Mouse (Mus musculus) cerebellum, postnatal 14 days (tissue): ENCODE results near the gene Otud7a.

Source experiments
- DNase-seq, 2 experiments: peaks; one replicate each; pipeline ENCODE4 v3.0.0; 2021; ENCODE audit warnings: mixed read lengths in 2 of 2

The Otud7a gene

DNA sequence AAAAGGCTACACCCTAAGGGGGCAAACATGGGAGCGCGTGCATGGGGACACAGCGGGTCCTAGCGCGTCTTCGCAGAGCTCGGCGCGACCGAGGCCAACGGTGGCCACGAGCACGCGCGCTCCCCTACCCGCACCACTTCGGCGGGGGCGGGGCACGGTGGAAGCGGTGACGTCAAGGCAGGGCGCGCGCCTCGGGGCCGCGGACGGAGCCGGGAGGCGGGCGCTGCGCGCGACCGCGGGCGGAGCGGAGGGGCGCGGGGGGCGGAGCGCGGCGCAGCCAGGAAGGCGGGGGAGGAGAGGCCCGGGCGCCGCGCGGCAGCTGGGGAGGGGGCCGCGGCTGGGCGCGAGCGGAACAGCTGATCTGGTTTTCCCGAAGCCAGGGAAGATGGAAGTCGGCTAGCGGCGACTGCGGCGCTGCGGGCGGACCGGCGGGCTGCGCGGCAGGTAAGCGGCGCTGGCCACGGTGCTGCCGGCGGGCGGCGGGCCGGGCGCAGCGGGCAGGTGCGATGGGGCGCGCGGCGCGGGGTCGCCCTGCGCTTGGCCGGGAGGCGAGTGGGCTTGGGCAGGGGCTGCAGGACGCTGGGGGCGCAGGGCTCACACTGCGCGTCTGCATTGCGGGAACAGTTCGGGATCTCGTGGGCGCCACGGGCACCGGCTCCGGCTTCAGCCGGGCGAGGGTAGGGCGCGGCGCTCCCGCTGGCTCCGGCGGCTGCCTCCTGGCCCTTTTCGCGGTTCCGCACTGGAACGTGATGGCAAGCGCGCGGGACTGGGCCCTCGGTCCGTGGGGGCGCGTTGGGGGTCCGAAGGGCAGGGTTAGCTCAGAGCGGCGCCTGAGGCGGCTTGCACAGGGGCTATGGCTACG, at the start of gene Otud7a:
Gene Otud7a, plus strand, starts transcription at position 268 of the 862 bp plus-strand sequence.
- DNase-seq = peak; percentile 96 to 99

DNA sequence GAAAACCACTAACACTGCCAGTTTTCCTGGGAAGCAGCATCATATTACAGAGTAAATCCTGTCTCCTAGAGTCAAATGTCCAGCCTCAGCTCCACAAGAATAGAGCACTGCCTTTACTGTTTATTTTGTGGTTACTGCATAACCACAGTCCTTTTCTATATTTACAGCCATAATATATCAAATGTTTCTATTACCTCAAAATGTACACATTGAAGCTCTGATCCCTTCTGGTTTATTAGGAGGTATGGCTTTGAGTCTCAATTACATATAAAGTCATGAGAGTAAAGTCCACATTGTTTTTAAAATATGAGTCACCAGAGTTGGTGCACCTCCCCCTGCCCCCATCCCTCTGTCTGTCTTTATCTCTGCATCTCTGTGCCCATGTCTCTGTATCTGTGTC, 38.6 kb upstream of the Otud7a start:
- no peak for DNase-seq

DNA sequence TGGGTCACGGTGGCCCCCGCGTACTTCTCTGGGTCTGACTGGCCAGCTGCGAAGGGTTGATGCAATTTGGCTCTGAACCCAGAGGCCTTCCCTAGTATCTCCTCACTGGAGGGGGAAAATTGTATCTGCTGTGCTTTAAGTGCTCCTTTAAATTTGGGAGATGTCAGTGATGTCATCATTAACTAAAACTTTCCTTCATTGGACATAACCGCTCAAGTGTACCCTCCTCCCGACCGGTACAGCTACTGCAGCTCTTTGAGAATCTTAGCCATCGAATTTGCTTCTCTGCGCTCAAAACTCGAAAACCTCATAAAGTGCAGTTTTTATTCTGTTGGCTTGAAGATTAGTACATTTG, 772 bp downstream of the Otud7a start:
- DNase-seq = no peak

DNA sequence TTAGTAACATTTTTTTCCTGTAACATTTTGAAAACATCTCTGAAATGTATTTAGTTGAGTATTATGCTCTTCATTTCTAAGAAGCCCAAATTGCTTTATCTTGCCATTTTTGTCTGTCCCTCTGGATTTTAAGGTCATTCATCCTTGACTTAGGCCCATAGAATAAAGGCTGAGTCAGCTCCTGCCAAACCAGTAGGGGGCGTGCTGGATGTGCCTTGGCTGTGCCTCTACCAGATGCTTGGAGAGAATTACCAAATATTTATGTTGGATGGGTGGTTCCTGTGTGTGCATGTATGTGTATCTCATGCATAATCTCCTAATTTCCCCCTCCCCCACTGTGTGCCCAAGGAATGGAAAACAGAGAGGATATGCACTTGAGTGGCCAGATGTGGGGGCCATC, 2.4 kb downstream of the Otud7a start:
- peak; percentile 23 to 34 for DNase-seq

DNA sequence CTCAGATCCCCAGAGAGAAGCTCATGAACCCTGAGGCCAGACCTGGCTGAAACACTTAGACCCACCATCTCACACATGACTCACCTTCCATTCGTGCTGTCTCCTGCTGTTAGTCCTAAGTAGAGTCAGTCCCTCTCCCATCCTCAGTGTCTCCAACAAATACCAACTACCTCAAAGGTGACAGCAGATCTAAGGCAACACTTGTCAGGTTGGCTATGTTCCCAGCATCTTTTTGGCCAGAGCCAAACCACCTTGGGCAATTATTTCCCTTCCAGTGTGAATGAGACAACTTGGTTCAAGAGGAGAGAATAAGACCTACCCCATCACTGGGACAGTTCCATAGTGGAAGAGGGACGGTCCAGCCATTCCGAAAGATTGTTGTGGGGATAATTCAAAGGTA, 10.7 kb downstream of the Otud7a start:
- no peak for DNase-seq

DNA sequence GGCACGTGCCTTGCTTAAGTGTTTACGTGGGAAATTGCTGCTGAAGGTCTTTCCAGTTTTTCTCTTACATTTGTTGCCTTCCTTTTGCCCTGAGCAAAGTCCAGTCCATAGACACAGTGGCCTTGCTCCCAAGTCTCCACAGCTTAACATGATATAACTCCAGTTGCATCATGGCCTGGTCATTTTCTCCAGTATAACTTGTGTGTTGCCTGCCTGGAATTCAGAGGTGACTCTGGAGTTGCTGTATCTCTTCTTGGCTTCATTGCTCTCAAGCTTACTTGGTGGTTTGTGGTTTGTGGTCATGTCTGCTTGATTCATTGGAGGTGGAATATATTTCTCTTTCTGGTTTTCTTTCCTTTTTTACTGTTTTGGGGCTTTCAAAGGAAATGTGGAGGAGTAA, 17.7 kb downstream of the Otud7a start:
- DNase-seq = no peak

DNA sequence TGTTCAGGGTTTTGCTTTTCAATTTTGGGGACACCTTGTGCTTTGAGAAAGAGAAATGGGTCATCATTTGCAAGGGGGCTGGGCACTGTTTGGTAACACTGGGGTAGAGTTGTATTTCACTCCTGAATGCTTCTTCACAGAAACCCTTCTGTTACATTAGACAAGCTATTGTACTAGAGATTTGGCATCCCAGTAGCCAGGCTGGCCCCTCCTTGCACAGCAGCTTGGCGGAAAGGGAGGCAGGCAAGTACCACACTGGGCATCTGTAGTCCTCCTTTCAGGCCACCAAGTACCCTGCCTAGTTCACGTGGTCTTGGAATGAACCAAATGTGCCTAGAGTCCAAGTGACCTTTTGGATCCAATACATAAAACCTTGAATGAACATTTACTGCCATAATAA, 18.1 kb downstream of the Otud7a start:
- no peak for DNase-seq

DNA sequence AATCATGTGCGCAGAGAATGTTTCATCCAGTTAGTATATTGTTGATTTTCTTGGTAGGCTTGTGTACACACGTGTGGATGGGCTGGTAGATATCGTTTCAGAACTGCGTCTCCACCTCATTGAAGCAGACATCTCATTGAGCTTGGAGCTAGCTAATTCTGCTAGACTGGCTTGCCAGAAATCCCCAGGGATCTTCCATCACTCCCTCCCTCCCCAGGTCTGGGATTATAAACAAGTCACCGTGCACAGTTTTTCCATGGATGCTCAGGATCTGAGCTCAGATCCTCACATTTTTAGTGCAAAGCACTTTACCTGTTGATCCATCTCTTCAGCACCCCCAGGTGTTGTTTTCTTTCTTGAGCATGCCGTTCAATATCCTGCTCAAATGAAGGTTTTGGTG, 22.2 kb downstream of the Otud7a start:
- DNase-seq = peak in 1 of 2 experiments; percentile 15

DNA sequence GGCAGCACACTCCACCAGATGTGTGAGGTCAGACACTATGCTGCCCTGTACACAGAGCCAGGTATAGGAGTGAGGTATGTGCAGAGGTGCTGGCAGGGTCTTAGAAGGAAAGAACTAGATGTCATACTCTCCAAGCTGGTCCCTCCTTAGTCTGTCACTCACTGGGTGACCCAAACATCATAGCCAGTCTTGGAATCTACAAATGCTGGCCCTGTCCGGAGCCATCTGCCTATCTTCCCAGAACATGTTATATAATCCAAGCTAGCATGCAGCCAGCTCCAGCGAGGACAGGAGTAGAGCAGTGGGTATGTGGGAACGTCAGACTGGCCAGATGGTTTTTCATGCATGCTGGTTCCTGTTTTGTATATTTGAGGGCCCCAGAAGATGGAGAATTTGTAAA, 23.7 kb downstream of the Otud7a start:
- peak; percentile 52 to 71 for DNase-seq

DNA sequence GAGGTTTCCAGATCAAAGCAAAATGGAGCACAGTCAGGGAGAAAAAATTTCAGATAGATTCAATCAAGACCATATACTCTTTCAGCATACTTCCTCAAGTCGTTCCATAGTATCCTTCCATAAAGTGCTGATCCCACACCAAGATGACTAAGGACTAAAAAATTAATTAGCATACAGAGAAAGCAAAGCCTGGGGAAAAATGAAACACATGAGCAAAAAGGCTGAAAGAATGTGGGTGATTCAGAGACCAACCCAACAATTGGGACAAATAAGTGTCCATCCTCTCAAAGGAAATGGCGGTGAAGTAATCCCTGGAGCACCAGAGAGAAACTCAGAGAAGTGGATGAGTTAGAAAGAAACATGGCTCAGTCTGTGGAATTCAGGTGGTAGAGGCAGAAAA, 38.5 kb downstream of the Otud7a start:
- no peak for DNase-seq

DNA sequence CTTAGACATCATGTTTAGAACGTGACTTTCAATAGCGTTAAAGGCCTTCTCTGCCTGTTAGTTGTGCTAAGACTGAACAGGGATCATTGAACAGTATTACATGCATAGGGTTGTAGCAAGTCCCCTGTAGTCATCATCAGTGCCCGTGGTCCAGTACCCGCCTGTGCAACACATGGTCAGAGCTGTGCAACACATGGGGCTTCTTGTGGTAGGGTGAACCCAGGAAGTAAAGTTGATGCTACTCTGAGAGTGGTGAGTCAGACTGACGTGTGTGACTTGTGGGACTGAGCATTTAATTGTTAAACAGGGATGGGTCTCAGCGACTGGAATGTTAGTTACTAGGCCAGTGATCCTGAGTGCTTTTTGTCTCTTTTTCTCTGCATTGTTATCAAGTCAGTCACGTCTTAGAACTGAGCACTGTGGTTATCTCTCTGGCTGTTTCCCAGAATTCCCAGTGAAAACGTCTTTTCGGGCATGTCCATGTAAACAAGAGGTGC, 52.5 kb downstream of the Otud7a start:
- DNase-seq = no peak

DNA sequence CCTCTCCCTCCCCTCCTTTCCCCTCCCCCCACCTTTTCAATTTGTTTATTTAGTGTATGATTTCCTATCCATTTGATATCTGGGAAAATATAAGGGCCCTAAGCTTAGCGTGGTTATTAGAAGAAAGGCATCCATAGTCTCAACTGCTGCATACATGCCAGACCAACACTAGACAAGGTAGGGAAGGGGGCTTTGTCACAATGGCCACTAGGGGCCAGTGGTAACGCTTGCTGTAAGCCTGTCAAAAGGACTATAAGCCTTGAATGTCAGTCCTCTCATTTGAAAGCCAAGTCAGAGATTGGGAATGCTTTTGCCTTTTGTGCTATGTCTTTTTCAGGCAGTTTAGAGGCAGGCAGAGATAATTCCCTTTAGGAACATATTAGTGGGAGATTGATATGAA, 59.7 kb downstream of the Otud7a start:
- DNase-seq = peak; percentile 68 to 74

DNA sequence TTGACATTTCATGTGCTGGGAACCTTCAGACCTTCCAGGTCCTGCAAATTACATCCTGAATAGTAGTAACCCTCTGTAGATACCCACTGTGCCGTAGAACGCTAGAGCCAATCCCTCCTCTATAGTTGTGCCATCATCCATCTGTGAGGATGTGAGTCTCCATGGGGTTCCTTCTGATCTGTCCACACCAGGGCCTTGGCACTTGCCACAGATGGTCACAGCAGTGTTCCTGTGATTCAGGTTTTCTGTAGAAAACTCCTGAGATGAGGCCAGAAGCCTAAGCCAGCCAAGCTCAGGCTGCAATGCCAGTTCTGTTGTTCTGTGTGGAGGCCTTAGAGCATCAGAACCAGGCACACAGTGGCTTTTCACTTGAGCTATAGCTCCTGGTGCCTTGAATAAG, 63.5 kb downstream of the Otud7a start:
- DNase-seq = peak; percentile 85 to 92

DNA sequence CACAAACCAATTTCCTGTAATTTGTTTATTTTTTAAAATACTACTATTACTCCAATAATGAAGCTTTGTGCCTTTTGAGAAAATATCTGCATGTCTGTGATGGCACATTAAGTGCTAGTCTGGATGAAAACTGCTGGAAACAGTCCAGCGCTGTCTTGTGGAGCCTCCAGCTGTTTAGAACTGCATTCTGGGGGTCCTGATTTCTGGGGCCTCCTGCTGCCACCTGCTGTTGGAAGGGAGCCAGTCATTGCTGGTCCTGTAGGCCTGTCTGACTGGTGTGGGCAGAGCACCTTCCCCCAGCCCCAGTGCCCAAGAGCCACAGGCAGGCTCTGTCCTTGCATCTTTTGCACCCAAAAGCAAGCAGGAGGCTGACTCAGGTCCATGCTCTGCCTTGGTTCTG, 65.3 kb downstream of the Otud7a start:
- peak; percentile 51 to 59 for DNase-seq

DNA sequence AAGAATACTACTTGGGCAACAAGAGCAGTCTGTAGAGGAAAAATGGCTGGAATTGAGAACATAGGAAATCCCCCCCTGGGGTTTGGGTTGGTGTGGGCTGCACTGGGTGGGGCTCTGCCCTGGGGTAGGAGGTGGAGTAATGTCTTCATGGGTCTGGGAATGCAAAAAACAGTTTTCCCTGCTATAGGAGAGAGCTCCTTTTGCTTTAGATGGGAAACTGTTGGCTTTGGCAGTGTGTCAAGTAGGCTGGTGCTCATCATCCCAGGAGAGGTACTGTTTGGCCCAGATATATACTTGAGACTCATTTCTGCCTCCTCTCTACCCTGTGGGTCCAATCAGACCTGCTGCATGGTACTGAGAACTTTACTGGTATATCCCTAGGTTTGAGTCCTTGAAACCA, 66.9 kb downstream of the Otud7a start:
- DNase-seq = peak in 1 of 2 experiments; percentile 39

DNA sequence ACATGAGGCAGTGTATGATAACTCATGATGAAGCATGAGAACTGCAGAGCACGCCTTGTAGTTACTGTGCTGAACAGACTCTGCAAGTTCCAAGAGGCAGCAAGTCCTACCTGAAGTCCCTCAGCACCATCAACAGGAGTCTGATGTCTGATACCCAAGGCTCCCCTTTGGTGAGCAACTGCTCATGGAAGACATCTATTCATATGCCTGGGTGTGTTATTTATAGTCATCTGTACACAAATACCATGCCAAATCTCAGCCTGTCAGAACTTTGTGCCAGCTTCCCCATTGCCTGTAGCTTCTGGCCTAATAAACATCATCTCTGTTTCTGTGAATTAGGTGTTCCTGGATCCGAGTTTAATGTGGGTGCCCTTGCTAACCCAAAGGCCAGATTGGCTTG, 68.0 kb downstream of the Otud7a start:
- peak; percentile 73 to 85 for DNase-seq

DNA sequence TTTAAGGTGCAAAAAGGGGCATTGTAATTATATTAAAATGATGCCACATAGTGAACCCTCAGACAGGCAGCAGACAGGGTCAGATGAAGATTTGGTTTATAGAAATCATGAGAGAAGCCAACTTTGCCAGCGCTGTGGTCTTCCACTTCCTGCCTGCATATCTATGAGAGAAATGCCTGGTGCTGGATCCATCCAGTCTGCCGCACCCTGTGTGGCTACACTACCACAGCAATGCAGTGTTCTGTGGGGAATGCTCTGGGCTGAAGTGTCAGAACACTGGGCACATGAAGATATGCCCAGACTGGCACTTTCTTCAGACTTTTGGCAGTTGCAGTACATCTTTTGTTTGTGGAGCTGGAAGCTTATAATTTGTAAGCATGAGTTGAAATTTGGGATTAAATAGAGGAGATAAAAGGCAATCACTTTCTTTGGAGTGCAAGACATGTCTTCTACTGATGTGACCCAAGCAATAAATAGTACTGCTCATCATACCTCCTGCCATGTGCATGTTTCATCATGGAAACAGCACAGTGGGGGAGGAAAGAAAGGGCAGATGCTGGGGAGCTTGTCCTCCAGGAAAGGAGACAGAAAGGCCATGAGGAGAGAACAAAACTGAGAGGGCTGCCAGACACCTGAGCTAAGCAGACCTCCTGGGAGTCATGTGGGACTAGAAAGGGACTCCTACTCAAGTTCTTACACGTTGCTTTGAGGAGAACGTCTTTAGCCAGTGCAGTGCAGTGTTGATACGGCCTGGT, 71.8 kb downstream of the Otud7a start:
- DNase-seq = no peak

DNA sequence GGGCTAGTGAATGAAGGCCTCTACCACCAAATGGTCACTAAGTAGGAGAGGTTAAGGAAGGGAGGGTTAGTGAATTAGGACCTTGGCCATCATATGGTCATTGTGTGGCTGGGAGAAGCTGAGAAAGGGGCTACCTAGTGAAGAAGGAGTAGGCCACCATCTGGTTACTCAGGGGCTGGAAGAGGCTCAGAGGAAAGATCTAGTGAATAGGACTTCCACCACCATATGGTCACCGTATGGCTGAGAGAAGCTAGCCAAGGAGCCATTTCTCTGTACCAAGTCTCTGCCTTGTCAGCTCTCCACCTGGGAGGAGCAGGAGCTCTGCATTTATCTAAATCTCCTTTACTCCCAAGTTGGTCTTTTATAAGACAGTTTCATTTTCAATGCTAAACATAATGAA, 75.7 kb downstream of the Otud7a start:
- peak; percentile 73 to 88 for DNase-seq

DNA sequence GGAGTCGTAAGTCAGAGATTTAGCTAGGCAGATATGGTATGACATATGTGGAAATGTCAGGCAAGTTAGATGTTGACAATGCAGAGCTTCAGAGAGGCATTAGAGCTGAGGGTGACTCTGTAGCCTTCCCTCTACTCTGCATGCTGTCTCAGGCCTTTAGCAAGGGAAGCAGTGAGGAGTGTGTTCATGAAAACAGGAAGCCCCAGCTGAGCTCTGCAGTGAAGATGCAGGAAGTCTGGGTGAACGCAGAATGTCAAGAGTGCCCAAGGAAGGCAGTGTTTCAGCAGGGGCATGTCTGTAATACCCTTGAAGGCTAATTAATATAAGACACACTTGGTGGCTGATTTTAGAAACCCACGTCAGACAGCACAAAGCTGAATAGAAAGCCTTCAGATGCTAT, 77.9 kb downstream of the Otud7a start:
- no peak for DNase-seq

DNA sequence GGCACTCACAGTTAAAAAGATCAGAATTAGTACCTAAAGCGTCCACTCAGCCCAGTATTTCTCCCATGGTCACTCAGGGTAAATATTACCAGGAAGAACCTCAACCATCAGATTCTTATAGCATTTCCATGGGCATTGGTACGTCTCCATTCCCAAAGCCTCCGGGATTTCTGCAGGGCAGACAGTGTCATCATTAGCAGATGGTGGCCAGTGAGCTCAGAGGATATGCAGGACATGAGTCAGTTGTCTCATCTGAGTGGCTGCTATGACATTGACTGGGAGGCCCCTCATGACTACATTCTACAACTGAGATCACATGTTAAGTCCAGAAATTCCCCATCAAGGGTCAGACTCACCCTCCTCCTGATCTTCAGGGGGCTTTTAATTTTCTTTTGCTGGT, 78.5 kb downstream of the Otud7a start:
- no peak for DNase-seq

DNA sequence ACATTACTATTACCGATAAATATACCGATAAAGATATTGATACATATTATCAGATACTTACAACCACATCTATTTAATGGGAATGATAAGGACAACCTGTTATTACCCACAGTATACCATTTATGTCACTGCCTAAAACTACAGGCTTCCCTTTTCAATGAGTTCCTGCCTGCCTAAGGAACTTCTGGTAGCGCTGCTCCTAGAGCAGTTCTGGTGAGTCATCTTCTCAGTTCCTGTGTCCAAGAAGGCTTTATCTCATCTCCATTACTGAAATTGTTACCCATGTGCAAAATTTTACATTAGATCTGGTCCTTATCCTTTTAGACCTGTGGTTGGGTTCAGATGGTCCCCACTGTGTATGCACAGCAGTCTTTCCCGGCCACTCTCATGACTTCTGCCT, 95.7 kb downstream of the Otud7a start:
- no peak for DNase-seq

DNA sequence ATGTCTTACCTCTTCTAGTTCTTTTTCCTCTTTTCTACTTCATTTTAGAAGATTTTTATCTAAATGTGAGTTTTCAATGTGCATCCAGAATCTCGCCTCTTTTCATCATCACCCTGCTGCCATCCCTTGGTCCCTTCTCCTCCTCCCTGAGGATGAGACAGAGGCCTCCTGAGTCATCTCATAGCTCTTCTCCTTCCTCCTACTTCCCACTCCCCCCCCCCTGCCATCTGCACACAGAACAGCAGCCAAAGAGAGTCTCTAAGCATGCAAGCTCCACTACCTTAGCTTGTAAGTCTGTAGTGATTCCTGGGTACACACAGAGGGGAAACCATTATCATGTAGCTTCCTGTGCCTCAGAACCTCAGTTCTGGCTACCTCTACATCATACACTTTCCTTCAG, 109.9 kb downstream of the Otud7a start:
- peak; percentile 40 to 59 for DNase-seq

DNA sequence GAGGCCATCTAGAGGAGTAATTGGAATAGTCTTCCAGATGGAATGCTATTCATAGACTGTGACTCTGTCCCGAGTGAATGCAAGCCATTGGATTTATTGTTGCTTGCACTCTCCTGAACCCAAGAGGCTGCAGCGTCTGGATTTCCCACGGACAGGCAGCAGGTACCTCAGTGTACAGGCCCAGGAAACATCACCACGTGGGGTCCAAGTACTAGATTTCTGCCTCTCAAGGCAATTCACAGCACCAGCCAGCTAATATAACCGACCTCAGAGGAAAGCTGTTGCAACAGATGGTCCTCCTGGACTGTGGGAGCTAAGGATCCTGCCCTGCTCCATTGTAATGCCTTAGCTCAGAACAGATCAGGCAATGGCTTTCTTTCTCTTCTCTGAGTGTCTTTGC, 111.8 kb downstream of the Otud7a start:
- peak; percentile 62 to 73 for DNase-seq

DNA sequence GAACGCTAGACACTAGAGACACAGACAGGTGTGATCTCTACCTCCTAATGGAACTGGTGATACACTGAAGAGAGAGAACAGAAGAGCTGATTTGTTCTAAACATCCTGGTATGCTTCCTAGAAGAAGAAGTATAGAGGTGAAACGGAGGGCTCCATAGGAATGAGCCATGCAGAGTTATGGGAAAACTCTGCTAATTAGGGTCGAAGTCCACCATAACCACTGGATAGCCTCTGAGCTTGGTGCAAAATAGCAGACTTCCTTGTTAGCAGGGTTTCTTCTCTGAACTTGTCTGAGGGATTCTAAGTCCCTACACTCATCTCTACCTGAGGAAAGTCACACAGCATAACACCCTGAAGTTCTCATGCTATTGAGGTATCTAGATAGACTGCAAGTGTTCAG, 114.4 kb downstream of the Otud7a start:
- DNase-seq = no peak
